Mouse (Mus musculus): ENCODE data around the gene Myo1c.

The Myo1c gene

GRCm38 (mm10) chr11:75713949-75714348, 63.6 kb downstream of the Myo1c start:
- no peak for DNase-seq (ENCODE audit: low spot score in 2 of 2)

GRCm38 (mm10) chr11:75715556-75715955, 65.3 kb downstream of the Myo1c start:
- no peak for DNase-seq (ENCODE audit: low spot score in 2 of 2)

- no peak for DNase-seq (ENCODE audit: low spot score in 2 of 2)
These were observed 66.5 kb downstream of the Myo1c start for GRCm38 (mm10) chr11:75716661-75717325.

- DNase-seq (ENCODE audit: low spot score in 2 of 2): no peak
These were observed 72.0 kb downstream of the Myo1c start for GRCm38 (mm10) chr11:75722339-75722738.

Data from urinary bladder, postnatal 4 days (tissue).